Comparison of ENCODE assay signal across 3 mouse cellular contexts in the genomic region with DNA sequence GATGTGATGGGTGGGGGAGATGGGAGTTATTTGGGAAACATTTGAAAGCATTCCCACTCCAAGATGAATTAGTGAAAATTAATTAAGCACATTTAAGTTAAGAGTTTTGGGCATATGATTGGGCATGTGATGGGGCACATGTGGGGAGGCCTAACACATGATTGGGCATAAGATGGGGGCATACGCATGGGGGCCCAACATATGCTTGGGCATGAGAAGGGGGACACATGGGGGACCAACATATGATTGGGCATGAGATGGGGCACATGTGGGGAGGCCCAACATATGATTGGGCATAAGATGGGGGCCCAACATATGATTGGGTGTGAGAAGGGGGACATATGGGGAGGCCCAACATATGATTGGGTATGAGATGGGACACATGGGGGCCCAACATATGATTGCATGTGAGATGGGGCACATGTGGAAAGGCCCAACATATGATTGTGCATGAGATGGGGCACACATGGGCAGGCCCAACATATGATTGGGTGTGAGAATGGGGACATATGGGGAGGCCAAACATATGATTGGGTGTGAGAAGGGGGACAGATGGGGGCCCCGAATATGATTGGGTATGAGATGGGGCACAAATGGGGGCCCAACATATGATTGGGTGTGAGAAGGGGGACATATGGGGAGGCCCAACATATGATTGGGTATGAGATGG. TPM values are rescaled to one million over a fixed set of nuclear protein-coding genes. Genes with fewer than 3 reads are reported as not detected.
"Had no signal": no experiment of that assay in that cellular context is flagged by ENCODE, and none has a peak within 500 bp of the region (broad histone marks: within the 10 kb centered on the region; RNA-seq: fewer than 3 reads in every experiment).

No protein-coding gene starts in this region.

RNA-seq across cellular contexts. Expression of gene Gm20721, which starts 0.6 kb away (rescaled TPM):
- polyA plus RNA-seq: small intestine, adult 2 months; testis, adult 2 months; urinary bladder, adult 2 months had no signal
